Mouse (Mus musculus): Measurements from ENCODE around the gene Fhl2.

- TF ChIP-seq CTCF (IDR thresholded peaks at IDR 0.05; ENCODE audit: insufficient read depth, low read depth, low read length) (no peak), POLR2A (IDR thresholded peaks at IDR 0.05; ENCODE audit: insufficient read depth, low read depth, low read length) (no peak)
Measured at GRCm38 (mm10) chr1:43141555-43141961, 55.2 kb downstream of the Fhl2 start.

Measured in olfactory bulb, adult 2 months (tissue).